Mouse (Mus musculus): ENCODE measurements around the gene Gadl1. TPM values are rescaled to one million over a fixed set of nuclear protein-coding genes. Genes with fewer than 3 reads are reported as not detected.

The Gadl1 gene
- polyA plus RNA-seq, 1 experiment from 2014 or later: 0.31 TPM

DNA sequence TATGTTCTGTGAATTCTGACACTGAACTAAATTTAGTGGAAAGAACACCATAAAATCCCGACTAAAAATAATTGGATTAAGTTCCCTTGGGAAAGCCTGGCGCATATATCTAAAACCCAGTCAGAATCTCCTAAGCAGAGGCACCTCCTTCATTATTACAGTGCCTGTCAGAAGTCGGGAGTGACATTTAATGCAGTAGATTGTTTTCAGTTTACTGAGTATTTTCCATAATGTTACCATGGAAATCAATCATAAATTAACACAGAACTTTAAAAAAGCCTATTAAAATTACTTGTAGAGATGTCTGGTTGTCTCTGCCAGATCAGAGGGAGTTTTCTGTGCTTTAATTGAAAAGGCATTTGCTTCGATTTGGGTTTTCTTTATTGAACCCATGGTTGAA lies 33.2 kb downstream of the Gadl1 start:
- DNase-seq (ENCODE audit: low spot score) (no peak), ATAC-seq (ENCODE audit: low FRiP score) (no peak)
- Histone ChIP-seq H3K4me3 (ENCODE audit: low read depth, low read length) (no peak overlapping the region), H3K27me3 (ENCODE audit: control insufficient read depth, insufficient read depth, low read length) (no peaks in the 10 kb centered on the region), H3K27ac (ENCODE audit: low read depth, low read length) (no peak overlapping the region), H3K4me2 (replicated peaks; ENCODE audit: low read depth, low read length) (no peak overlapping the region), H3K36me3 (ENCODE audit: control insufficient read depth, insufficient read depth, low read length) (no peaks in the 10 kb centered on the region), H3K9me3 (ENCODE audit: control insufficient read depth, low read length) (no peaks in the 10 kb centered on the region), H3K4me1 (replicated peaks; ENCODE audit: control insufficient read depth, insufficient read depth, low read length) (no peaks in the 10 kb centered on the region; the same call in 1 of the 2 replicates), H3K9ac (ENCODE audit: low read depth, low read length) (no peak overlapping the region)
- WGBS: 66% methylated on average over 4 of the region's 4 CpGs

DNA sequence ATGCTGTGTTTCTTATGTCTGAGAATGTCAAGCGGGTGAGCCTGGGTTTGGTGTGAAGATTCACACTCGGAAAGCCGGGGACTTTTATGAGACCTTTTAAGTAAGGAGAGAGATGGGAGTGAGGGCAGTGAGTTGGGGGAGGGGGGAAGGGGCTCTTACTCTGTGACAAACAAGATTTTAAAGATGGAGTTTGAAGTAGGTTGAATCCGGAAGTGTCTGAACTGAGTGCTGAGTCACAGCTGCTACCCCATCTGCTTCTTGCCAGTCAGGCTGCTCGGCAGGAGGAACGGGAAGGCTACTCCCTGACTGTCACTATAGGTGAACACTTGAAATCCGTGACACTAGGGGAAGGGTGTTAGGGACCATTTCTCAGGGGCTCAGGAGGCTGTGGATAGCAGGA lies 33.7 kb downstream of the Gadl1 start:
- peak; percentile 18 for DNase-seq (ENCODE audit: low spot score)
- no peak overlapping the region for H3K4me2 ChIP-seq (replicated peaks; ENCODE audit: low read depth, low read length)

DNA sequence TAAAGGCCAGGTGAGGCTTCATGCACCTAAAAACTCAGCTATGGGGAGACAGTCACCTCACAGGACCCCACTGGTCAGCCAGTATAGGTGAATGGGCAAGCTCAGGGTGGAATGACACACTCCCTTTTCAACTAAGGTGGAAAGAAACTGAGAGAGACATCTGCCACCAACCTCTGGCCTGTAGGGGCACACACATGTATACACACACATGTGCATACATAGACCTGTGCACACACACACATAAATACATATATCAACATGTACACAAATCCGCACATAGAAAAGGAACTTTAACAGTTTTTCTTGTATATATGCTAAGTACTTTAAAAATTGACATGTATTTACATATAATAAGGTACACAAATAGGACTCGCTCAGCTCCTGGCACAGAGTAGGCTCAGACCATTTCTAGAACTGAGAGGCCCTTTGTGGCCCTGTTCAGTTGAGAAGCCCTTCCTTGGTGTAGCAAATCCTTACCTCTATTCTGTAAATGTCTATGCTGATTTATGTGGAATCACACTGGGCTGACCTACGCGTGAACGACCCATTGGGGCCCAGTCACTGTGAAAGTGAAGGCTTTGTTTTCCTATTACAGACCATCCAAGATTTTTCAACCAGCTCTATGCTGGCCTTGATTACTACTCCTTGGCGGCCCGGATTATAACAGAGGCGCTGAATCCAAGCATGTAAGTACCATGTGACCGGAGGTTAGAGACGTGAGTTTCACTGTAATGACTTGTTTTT lies 34.5 kb downstream of the Gadl1 start:
- Histone ChIP-seq H3K9ac (ENCODE audit: low read depth, low read length) (no peak overlapping the region), H3K36me3 (ENCODE audit: control insufficient read depth, insufficient read depth, low read length) (no peaks in the 10 kb centered on the region), H3K4me2 (replicated peaks; ENCODE audit: low read depth, low read length) (no peak overlapping the region), H3K4me3 (ENCODE audit: low read depth, low read length) (no peak overlapping the region), H3K27me3 (ENCODE audit: control insufficient read depth, insufficient read depth, low read length) (no peaks in the 10 kb centered on the region), H3K27ac (ENCODE audit: low read depth, low read length) (no peak overlapping the region), H3K4me1 (replicated peaks; ENCODE audit: control insufficient read depth, insufficient read depth, low read length) (no peaks in the 10 kb centered on the region; the same call in 1 of the 2 replicates), H3K9me3 (ENCODE audit: control insufficient read depth, low read length) (no peaks in the 10 kb centered on the region)
- peak; percentile 21 for DNase-seq (ENCODE audit: low spot score)
- peak; percentile 76 for ATAC-seq (ENCODE audit: low FRiP score)
- WGBS: 72% methylated on average over 10 of the region's 10 CpGs

More for the DNA sequence above, 33.7 kb downstream of the Gadl1 start:
- Histone ChIP-seq H3K4me3 (ENCODE audit: low read depth, low read length) (no peak overlapping the region), H3K9me3 (ENCODE audit: control insufficient read depth, low read length) (no peaks in the 10 kb centered on the region), H3K27ac (ENCODE audit: low read depth, low read length) (no peak overlapping the region), H3K27me3 (ENCODE audit: control insufficient read depth, insufficient read depth, low read length) (no peaks in the 10 kb centered on the region), H3K4me1 (replicated peaks; ENCODE audit: control insufficient read depth, insufficient read depth, low read length) (no peaks in the 10 kb centered on the region; the same call in 1 of the 2 replicates), H3K36me3 (ENCODE audit: control insufficient read depth, insufficient read depth, low read length) (no peaks in the 10 kb centered on the region), H3K9ac (ENCODE audit: low read depth, low read length) (no peak overlapping the region)
- WGBS: 41% methylated on average over 7 of the region's 7 CpGs
- no peak for ATAC-seq (ENCODE audit: low FRiP score)

DNA sequence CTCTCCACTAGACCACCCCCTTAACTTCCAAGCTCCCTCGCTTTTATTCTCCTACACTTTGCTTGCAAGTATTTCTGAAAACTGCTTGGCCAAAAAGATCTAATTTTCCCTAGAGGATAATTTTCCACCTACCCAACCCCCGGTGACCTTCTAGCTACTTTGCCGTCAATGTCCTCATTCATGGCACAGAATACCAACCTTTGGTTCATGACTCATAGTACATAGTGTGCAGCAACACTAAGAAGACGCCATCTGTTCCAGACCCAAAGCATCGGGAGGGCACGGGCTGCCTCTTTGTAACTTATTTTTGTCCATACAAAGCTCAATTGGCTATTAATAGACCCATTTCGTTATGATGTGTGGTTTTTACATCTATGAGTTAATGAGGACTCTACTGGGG lies 55.8 kb downstream of the Gadl1 start:
- H3K36me3 ChIP-seq (ENCODE audit: control insufficient read depth, insufficient read depth, low read length): no peaks in the 10 kb centered on the region
- no peaks in the 10 kb centered on the region for H3K9me3 ChIP-seq (ENCODE audit: control insufficient read depth, low read length)
- H3K27me3 ChIP-seq (ENCODE audit: control insufficient read depth, insufficient read depth, low read length): no peaks in the 10 kb centered on the region
- H3K4me1 ChIP-seq (replicated peaks; ENCODE audit: control insufficient read depth, insufficient read depth, low read length): no peaks in the 10 kb centered on the region
- DNase-seq (ENCODE audit: low spot score) (no peak), ATAC-seq (ENCODE audit: low FRiP score) (no peak)
- 84% methylated on average over 7 of the region's 7 CpGs for WGBS
- no peak overlapping the region for H3K9ac ChIP-seq (ENCODE audit: low read depth, low read length)
- H3K4me2 ChIP-seq (replicated peaks; ENCODE audit: low read depth, low read length): no peak overlapping the region
- no peak overlapping the region for H3K27ac ChIP-seq (ENCODE audit: low read depth, low read length)
- H3K4me3 ChIP-seq (ENCODE audit: low read depth, low read length): no peak overlapping the region

DNA sequence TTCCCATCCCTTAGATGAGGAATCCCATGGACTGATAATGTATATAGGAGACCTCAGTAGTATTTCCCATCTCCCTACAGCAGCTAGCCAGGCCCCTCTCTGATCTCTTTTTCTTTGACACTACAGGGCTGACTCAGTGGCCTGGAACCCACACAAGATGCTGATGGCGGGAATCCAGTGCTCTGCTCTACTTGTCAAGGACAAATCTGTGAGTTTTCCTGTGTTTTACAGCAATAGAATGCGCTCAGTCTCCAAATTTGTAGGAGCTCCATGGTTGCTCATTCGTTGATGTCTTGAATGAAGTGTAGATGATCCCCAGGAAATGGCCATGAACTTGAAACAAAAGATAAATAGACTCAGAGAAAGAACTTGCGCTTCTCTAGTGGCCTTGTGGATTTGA lies 56.9 kb downstream of the Gadl1 start:
- no peaks in the 10 kb centered on the region for H3K27me3 ChIP-seq (ENCODE audit: control insufficient read depth, insufficient read depth, low read length)
- H3K9me3 ChIP-seq (ENCODE audit: control insufficient read depth, low read length): no peaks in the 10 kb centered on the region
- no peaks in the 10 kb centered on the region for H3K4me1 ChIP-seq (replicated peaks; ENCODE audit: control insufficient read depth, insufficient read depth, low read length)
- no peak overlapping the region for H3K27ac ChIP-seq (ENCODE audit: low read depth, low read length)
- H3K9ac ChIP-seq (ENCODE audit: low read depth, low read length): no peak overlapping the region
- DNase-seq (ENCODE audit: low spot score) (no peak), ATAC-seq (ENCODE audit: low FRiP score) (no peak)
- no peak overlapping the region for H3K4me3 ChIP-seq (ENCODE audit: low read depth, low read length)
- WGBS: 92% methylated on average over 4 of the region's 4 CpGs
- H3K4me2 ChIP-seq (replicated peaks; ENCODE audit: low read depth, low read length): no peak overlapping the region
- H3K36me3 ChIP-seq (ENCODE audit: control insufficient read depth, insufficient read depth, low read length): no peaks in the 10 kb centered on the region

DNA sequence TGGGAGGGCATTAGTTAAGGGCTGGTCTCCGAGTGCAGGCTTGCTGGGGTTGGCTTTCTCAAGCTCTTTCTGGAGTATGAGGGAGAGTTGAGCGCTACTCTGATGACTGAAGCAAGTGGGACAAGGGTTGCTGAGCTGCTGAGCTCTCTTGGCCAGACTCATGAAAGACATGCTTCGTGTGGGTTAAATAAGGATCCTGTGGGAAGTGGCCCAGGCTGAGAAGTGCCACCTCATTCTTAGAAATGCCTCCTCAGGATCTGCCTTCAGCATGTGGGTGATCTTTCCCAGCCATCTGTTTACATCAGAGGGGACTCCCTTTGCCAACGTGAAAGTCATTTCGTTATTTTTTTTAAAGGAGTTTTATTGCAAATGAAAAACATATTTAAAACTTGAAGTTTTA lies 57.5 kb downstream of the Gadl1 start:
- H3K4me1 ChIP-seq (replicated peaks; ENCODE audit: control insufficient read depth, insufficient read depth, low read length): no peaks in the 10 kb centered on the region
- H3K4me2 ChIP-seq (replicated peaks; ENCODE audit: low read depth, low read length): no peak overlapping the region
- H3K4me3 ChIP-seq (ENCODE audit: low read depth, low read length): no peak overlapping the region
- H3K9ac ChIP-seq (ENCODE audit: low read depth, low read length): no peak overlapping the region
- WGBS: 88% methylated on average over 5 of the region's 5 CpGs
- DNase-seq (ENCODE audit: low spot score) (no peak), ATAC-seq (ENCODE audit: low FRiP score) (no peak)
- H3K9me3 ChIP-seq (ENCODE audit: control insufficient read depth, low read length): no peaks in the 10 kb centered on the region
- H3K27me3 ChIP-seq (ENCODE audit: control insufficient read depth, insufficient read depth, low read length): no peaks in the 10 kb centered on the region
- H3K36me3 ChIP-seq (ENCODE audit: control insufficient read depth, insufficient read depth, low read length): no peaks in the 10 kb centered on the region
- no peak overlapping the region for H3K27ac ChIP-seq (ENCODE audit: low read depth, low read length)

DNA sequence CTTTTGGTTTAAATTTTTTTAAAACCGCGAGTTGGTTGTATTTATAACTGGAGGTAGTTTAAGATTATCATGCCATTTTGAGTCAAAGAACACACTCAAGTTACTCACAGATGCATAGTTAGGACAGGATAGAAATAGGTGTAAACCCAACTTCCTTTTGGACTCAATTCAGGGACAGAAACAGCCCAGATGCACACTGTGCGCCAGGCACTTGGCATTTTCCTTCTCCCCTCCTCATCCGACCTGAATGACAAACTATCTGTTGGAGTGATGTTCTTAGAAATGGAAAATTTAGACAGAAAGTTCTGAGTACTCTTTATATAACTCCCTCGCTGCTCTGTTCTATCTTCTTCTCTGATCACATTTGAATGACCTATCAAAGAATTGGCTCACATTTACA lies 58.4 kb downstream of the Gadl1 start:
- 87% methylated on average over 5 of the region's 5 CpGs for WGBS
- no peaks in the 10 kb centered on the region for H3K9me3 ChIP-seq (ENCODE audit: control insufficient read depth, low read length)
- H3K27me3 ChIP-seq (ENCODE audit: control insufficient read depth, insufficient read depth, low read length): no peaks in the 10 kb centered on the region
- no peak overlapping the region for H3K4me2 ChIP-seq (replicated peaks; ENCODE audit: low read depth, low read length)
- no peak overlapping the region for H3K27ac ChIP-seq (ENCODE audit: low read depth, low read length)
- H3K4me1 ChIP-seq (replicated peaks; ENCODE audit: control insufficient read depth, insufficient read depth, low read length): no peaks in the 10 kb centered on the region
- no peaks in the 10 kb centered on the region for H3K36me3 ChIP-seq (ENCODE audit: control insufficient read depth, insufficient read depth, low read length)
- H3K4me3 ChIP-seq (ENCODE audit: low read depth, low read length): no peak overlapping the region
- ATAC-seq (ENCODE audit: low FRiP score): no peak
- no peak for DNase-seq (ENCODE audit: low spot score)
- no peak overlapping the region for H3K9ac ChIP-seq (ENCODE audit: low read depth, low read length)

DNA sequence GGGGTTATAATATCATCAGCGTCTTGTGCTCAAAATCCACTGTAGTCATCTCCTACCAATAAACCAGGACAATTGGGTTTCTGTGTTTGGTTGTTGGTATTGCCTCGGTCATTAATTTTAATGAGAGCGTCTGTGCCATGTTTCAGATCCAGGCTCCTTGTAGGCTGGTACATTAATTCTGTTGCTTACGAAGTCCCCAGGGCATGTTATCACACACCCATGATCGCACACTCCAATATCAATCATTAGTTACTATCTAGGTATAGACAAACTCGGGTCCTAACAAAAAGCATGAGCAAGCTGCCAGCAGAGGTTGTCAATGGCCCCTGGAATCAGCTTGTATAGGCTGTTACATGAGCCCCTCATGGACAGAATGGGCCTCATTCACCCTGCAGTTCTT lies 67.6 kb downstream of the Gadl1 start:
- DNase-seq (ENCODE audit: low spot score) (no peak), ATAC-seq (ENCODE audit: low FRiP score) (no peak)
- H3K36me3 ChIP-seq (ENCODE audit: control insufficient read depth, insufficient read depth, low read length): no peaks in the 10 kb centered on the region
- H3K4me3 ChIP-seq (ENCODE audit: low read depth, low read length): no peak overlapping the region
- no peak overlapping the region for H3K4me2 ChIP-seq (replicated peaks; ENCODE audit: low read depth, low read length)
- no peaks in the 10 kb centered on the region for H3K4me1 ChIP-seq (replicated peaks; ENCODE audit: control insufficient read depth, insufficient read depth, low read length)
- no peaks in the 10 kb centered on the region for H3K27me3 ChIP-seq (ENCODE audit: control insufficient read depth, insufficient read depth, low read length)
- no peak overlapping the region for H3K27ac ChIP-seq (ENCODE audit: low read depth, low read length)
- 86% methylated on average over 6 of the region's 6 CpGs for WGBS
- no peak overlapping the region for H3K9ac ChIP-seq (ENCODE audit: low read depth, low read length)
- no peaks in the 10 kb centered on the region for H3K9me3 ChIP-seq (ENCODE audit: control insufficient read depth, low read length)

DNA sequence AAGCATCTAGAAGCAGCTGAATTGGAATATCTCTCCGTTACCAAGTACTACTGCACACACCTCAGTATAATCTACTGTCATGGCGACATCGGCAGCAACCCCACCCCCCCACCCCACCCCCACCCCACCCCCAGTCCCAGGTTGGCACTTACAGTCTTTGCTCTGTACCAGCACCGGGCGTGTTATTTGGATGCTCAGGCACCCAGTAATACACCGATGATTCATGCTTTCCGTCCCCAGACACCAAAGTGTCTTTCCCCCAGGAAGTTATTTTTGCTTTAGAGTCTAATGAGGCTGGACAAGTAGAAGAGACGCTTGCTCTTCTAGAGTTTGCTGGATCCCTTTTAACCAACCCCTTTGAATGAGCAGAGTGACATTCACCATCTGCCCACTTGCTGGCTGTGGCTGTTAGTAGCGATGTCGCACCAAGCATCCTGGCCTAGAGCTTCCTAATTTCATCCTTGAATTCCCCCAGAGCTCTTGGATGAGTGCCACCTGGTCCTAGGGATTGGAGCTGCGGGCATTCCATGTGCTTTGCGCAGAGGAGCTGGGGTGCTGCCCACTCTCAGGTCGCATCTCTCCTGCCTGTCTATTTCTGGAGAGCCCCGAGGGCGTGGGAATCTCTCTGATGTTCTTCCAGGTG lies 68.5 kb downstream of the Gadl1 start:
- DNase-seq (ENCODE audit: low spot score) (no peak), ATAC-seq (ENCODE audit: low FRiP score) (no peak)
- Histone ChIP-seq H3K9ac (ENCODE audit: low read depth, low read length) (no peak overlapping the region), H3K36me3 (ENCODE audit: control insufficient read depth, insufficient read depth, low read length) (no peaks in the 10 kb centered on the region), H3K4me1 (replicated peaks; ENCODE audit: control insufficient read depth, insufficient read depth, low read length) (no peaks in the 10 kb centered on the region), H3K27ac (ENCODE audit: low read depth, low read length) (no peak overlapping the region), H3K4me2 (replicated peaks; ENCODE audit: low read depth, low read length) (no peak overlapping the region), H3K27me3 (ENCODE audit: control insufficient read depth, insufficient read depth, low read length) (no peaks in the 10 kb centered on the region), H3K4me3 (ENCODE audit: low read depth, low read length) (no peak overlapping the region), H3K9me3 (ENCODE audit: control insufficient read depth, low read length) (no peaks in the 10 kb centered on the region)
- 91% methylated on average over 15 of the region's 15 CpGs for WGBS
